Mouse (Mus musculus) forebrain, postnatal 0 days (tissue): ENCODE measurements around the gene Slc35a3. TPM values are rescaled to one million over a fixed set of nuclear protein-coding genes. Genes with fewer than 3 reads are reported as not detected.

Experiments
- ATAC-seq: fragments of 200-750 bp; cut with Nextera tagmentation; 2 replicates; pipeline ENCODE4 v1.8.0; 2017; ENCODE audit warnings: mild to moderate bottlenecking, moderate library complexity
- DNase-seq: peaks from one replicate; pipeline ENCODE4 v3.0.0-alpha.2; 2015
- H3K27ac ChIP-seq: fragments of 300-500 bp; sonication (generic); 2 replicates; pipeline ENCODE4 v1.5.1; 2014; ENCODE audit warnings: low read depth, mild to moderate bottlenecking, antibody characterized with exemption, low read length, moderate library complexity, mixed read lengths
- H3K27me3 ChIP-seq: fragments of 300-500 bp; sonication (generic); 2 replicates; pipeline ENCODE4 v1.6.1; 2014; ENCODE audit warnings: mild to moderate bottlenecking, low read length, mixed read lengths; ENCODE audit not compliant: insufficient read depth
- H3K36me3 ChIP-seq: fragments of 300-500 bp; sonication (generic); 2 replicates; pipeline ENCODE4 v1.6.1; 2014; ENCODE audit warnings: mild to moderate bottlenecking, moderate library complexity; ENCODE audit not compliant: insufficient read depth
- H3K4me1 ChIP-seq: fragments of 300-500 bp; sonication (generic); 2 replicates; pipeline ENCODE4 v1.6.1; 2014; ENCODE audit warnings: antibody characterized with exemption; ENCODE audit not compliant: insufficient read depth
- H3K4me2 ChIP-seq: fragments of 300-500 bp; sonication (generic); 2 replicates; pipeline ENCODE4 v1.6.1; 2014; ENCODE audit warnings: low read depth, mild to moderate bottlenecking, moderate library complexity
- H3K4me3 ChIP-seq: fragments of 300-500 bp; sonication (generic); 2 replicates; pipeline ENCODE4 v1.5.1; 2014; ENCODE audit warnings: low read depth, low read length, mixed read lengths
- H3K9ac ChIP-seq: fragments of 300-500 bp; sonication (generic); 2 replicates; pipeline ENCODE4 v1.6.1; 2014; ENCODE audit warnings: mild to moderate bottlenecking
- H3K9me3 ChIP-seq: fragments of 300-500 bp; sonication (generic); 2 replicates; pipeline ENCODE4 v1.6.1; 2016; ENCODE audit warnings: low read length
- CTCF ChIP-seq: sonication (generic); IDR thresholded peaks from 2 replicates; pipeline ENCODE4 v1.5.1; 2016; ENCODE audit warnings: antibody characterized with exemption, control low read depth, low read depth
- WGBS: fragments of 180-500 bp; shearing (Covaris S2); extraction: QIAGEN DNeasy Blood & Tissue Kit; methylation state at CpG from one replicate; pipeline ENCODE4 v1.1.7; 2014; 5-methylcytosine and 5-hydroxymethylcytosine counted together
- polyA plus RNA-seq: library from polyadenylated mRNA; unstranded; fragments of >200 nt; fragmentation: Nextera tagmentation; extraction: Ambion mirVana; gene quantifications from 2 replicates; pipeline ENCODE4 v1.2.1, GENCODE M21; 2015
- total RNA-seq: library from RNA; depleted of rRNA; stranded (reverse); fragments of >200 nt; gene quantifications from 2 replicates; pipeline ENCODE4 v1.2.3, GENCODE M21; 2014

The Slc35a3 gene
- total and polyA plus RNA-seq, 2 experiments from 2014 or later, result 4.8 to 21.9 TPM

DNA sequence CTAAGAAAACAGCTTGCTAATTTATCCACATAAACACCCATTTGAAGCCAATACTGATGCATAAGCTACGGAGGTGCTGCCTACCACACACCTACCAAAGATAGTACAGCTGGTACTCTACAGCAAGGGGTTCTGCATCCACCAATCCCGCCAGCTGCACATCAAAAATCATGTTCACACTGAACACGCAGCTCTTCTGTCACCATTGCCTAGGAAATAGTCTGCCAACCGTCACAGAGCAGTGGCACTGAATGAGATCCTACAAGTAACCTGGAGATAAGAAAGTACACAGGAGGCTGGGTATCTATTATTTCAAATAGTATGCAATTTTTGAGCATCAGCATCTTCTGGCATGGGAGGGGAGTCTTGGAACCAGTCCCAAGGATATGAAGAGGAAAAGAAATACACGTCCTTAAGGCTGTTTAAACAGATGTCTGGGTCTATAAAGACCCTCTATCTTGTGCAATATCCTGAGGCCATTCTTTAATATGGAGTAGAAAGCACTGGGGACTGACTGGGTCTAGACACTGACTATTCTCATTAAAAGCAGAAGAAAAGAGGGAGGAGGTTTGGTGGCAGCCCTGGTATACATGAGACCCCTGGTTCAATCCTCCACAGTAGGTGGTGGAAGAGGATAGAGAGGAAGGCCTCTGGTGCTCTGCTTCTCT, 59.2 kb downstream of the Slc35a3 start:
- ATAC-seq (no peak), DNase-seq (no peak)
- Histone ChIP-seq H3K9me3 (no peaks in the 10 kb centered on the region), H3K4me3 (no peak overlapping the region), H3K9ac (no peak overlapping the region), H3K27ac (no peak overlapping the region), H3K27me3 (no peaks in the 10 kb centered on the region), H3K4me1 (no peaks in the 10 kb centered on the region), H3K4me2 (no peak overlapping the region), H3K36me3 (peaks cover 10% of the 10 kb centered on the region; the same call in 1 of the 2 replicates)
- TF ChIP-seq CTCF, result no peak
- WGBS, result 59% methylated on average over 5 of the region's 5 CpGs

DNA sequence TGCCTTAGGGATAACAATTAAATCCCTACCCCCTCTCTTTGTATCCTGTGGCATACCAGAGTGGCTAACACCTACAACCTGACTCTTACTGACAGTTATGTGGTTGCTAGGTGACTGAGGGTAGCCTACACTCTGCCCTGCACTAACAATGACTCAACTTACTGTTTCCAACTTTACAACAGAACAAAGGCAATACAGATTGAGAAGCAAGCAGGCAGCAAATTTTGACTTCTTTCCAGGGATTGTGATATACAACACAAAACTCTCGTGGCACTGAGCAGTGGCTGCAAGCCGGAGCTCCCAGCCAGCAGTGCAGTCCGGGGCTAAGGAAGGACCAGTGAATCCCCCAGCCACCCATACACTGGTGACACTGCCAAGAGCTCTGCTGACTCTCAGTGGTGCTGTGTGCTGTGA, 60.6 kb downstream of the Slc35a3 start:
- Histone ChIP-seq H3K4me1 (no peaks in the 10 kb centered on the region), H3K4me3 (no peak overlapping the region), H3K9ac (no peak overlapping the region), H3K36me3 (peaks cover 17% of the 10 kb centered on the region; the same call in 1 of the 2 replicates), H3K4me2 (no peak overlapping the region), H3K27ac (no peak overlapping the region), H3K9me3 (no peaks in the 10 kb centered on the region), H3K27me3 (no peaks in the 10 kb centered on the region)
- TF ChIP-seq CTCF, result no peak
- 37% methylated on average over 3 of the region's 3 CpGs for WGBS
- DNase-seq, result no peak
- ATAC-seq, result no peak

DNA sequence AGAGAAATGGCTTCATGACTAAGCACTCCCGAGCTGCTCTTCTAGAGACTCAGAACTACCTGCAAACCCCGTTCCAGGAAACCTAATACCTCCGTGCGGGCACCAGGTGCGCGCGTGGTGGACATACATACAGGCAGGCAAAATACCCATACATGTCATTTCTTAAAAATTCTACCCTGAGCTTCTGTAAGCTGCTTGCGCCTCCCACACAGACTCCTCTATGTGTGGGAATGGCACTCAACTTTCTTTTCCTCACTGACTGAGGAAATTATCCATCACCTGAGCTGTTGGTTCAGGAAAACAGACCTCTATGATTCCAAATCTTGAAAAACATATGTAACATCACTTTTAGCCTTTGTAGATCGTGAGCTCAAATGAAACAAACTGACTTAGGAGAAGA, 61.9 kb downstream of the Slc35a3 start:
- WGBS, result 96% methylated on average over 9 of the region's 9 CpGs
- Histone ChIP-seq H3K4me1 (no peaks in the 10 kb centered on the region), H3K36me3 (peaks cover 29% of the 10 kb centered on the region; the same call in 1 of the 2 replicates), H3K9me3 (no peaks in the 10 kb centered on the region), H3K4me3 (no peak overlapping the region), H3K4me2 (no peak overlapping the region), H3K27ac (no peak overlapping the region), H3K9ac (no peak overlapping the region), H3K27me3 (no peaks in the 10 kb centered on the region)
- no peak for TF ChIP-seq CTCF
- no peak for DNase-seq
- ATAC-seq, result no peak

DNA sequence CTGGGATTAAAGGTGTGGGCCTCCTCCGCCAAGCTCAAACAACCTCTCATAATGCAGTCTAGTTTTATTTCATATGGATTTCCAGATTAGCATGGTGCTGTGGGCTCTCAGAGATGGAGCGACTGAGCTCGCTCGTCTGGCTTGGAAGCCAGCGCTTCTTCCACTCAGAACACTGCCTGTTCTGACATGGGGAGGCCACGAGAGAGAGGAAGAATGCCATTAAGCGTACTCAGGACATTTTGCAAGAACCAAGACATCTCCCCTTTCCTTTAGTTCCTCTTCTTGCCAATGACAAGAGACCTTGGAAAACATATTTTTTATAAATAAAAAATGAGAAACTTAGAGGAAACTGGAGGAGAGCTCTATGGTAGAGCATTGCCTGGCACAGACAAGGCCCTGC, 63.8 kb downstream of the Slc35a3 start:
- WGBS, result 96% methylated on average over 7 of the region's 7 CpGs

DNA sequence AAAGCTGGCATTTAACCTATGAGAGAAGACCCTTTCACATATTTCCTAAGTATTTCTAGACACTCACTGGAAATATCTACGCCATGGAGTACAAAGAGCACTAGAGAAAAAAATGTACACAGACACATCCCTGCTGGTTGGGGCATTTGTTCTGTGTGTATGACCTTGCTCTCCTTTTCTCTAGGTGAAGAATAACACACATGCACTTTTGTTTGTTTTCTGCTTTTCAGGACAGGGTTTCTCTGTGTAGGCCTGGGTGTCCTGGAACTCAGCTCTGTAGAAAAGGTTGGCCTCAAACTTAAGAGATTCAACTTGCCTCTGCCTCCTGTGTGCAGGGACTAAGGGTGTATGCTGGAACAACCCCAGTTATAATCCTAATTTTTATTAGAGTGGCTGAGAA, 66.2 kb downstream of the Slc35a3 start:
- no peak for DNase-seq
- Histone ChIP-seq H3K4me1 (no peaks in the 10 kb centered on the region), H3K36me3 (peaks cover 57% of the 10 kb centered on the region), H3K9ac (no peak overlapping the region), H3K4me2 (no peak overlapping the region), H3K4me3 (no peak overlapping the region), H3K27me3 (no peaks in the 10 kb centered on the region), H3K27ac (no peak overlapping the region), H3K9me3 (no peaks in the 10 kb centered on the region)
- TF ChIP-seq CTCF, result no peak
- no peak for ATAC-seq
- 84% methylated on average over 1 of the region's 1 CpGs for WGBS

More for the DNA sequence above, 63.8 kb downstream of the Slc35a3 start:
- H3K27me3 ChIP-seq, result no peaks in the 10 kb centered on the region
- DNase-seq (no peak), ATAC-seq (no peak)
- H3K27ac ChIP-seq, result no peak overlapping the region
- no peak overlapping the region for H3K9ac ChIP-seq
- no peak overlapping the region for H3K4me3 ChIP-seq
- no peaks in the 10 kb centered on the region for H3K4me1 ChIP-seq
- TF ChIP-seq CTCF, result no peak
- H3K4me2 ChIP-seq, result no peak overlapping the region
- H3K9me3 ChIP-seq, result no peaks in the 10 kb centered on the region
- peaks cover 43% of the 10 kb centered on the region for H3K36me3 ChIP-seq

DNA sequence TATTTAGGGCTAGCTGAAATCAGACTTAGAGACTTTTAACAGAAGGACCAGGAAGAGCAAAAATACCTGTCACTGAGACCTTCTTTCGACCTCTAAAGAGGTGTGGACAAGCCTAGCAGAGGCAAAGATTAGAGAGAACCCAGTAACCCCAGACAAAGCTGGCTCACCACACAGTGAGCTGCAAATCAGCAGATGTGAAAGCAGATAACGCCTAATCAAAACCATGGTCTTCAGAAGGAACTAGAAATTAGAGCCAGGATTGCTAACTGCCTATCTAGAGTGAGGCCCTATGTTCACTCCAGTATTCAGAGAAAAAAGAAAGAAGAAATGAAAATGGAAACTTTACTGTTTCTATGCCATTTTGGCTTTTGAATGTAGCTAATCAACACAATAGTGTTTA, 70.3 kb downstream of the Slc35a3 start:
- DNase-seq, result no peak
- Histone ChIP-seq H3K27ac (no peak overlapping the region), H3K36me3 (peaks cover 75% of the 10 kb centered on the region), H3K4me2 (no peak overlapping the region), H3K4me3 (no peak overlapping the region), H3K9ac (no peak overlapping the region), H3K27me3 (no peaks in the 10 kb centered on the region), H3K4me1 (no peaks in the 10 kb centered on the region), H3K9me3 (no peaks in the 10 kb centered on the region)
- TF ChIP-seq CTCF, result no peak
- ATAC-seq, result no peak
- 97% methylated on average over 2 of the region's 2 CpGs for WGBS

DNA sequence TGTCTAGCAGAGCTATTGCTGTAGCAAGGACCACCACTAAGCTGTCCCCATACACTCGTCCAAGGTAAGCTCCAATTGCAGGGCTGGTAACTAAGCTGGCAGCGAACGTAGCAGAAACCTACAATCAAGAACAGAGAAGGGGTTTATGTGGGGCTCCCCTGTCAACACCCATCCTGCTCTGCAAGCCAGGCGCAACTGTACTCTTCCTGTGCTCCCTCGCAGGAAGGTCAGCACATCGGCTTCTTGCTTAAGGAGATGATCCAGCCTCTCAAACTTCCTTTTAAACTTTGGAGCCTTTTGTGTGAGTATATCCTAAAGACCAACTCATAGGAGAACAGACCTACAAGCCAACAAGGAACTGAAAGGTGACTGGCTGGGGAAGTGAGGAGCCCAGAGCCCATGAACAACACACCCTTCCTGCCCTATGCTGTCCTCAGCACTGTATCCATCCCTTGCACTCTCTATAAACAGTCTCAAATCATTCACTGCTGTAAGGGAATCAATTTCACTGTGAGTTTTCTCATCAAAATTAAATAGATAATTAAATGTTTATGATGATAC, 70.7 kb downstream of the Slc35a3 start:
- H3K27me3 ChIP-seq, result no peaks in the 10 kb centered on the region
- no peaks in the 10 kb centered on the region for H3K9me3 ChIP-seq
- no peak for TF ChIP-seq CTCF
- peaks cover 70% of the 10 kb centered on the region for H3K36me3 ChIP-seq
- ATAC-seq (no peak), DNase-seq (no peak)
- no peak overlapping the region for H3K9ac ChIP-seq
- no peaks in the 10 kb centered on the region for H3K4me1 ChIP-seq
- H3K27ac ChIP-seq, result no peak overlapping the region
- no peak overlapping the region for H3K4me3 ChIP-seq
- 92% methylated on average over 6 of the region's 6 CpGs for WGBS
- H3K4me2 ChIP-seq, result no peak overlapping the region
